Mouse (Mus musculus): ENCODE measurements at regions not wholly inside any gene's neighbourhood (a gene's known extent, or its start where the extent isn't known, plus 50 kb on each side); places are given as distances from the start of the nearest gene placed in this dataset.

DNA sequence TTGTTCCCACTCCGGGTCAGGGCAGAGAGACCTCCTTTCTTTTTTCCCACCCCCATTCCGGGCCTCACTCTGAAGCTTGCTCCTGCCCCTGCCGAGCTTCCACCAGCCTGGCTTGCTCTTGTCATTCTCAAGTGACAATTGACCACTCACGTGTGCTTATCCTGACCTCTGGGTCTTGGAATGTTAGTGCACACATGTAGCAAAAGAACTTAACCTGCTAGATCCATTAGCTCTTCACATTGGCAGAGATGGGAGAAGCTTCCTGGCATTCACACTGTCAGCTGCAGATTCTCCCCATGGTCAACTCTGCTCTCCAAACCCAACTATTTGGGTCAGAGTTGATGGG lies 199.6 kb downstream of the Ets1 start:
- TF ChIP-seq CTCF (IDR thresholded peaks at IDR 0.05; ENCODE audit: low read depth) (no peak), EP300 (IDR thresholded peaks at IDR 0.05; ENCODE audit: low read depth) (no peak)
